Mouse (Mus musculus): ENCODE data around the gene Tbc1d22a. TPM values are rescaled to one million over a fixed set of nuclear protein-coding genes. Genes with fewer than 3 reads are reported as not detected.

Tbc1d22a gene
- total and polyA plus RNA-seq, 2 experiments from 2014 or later: 9.7 to 31.4 TPM

GRCm38 (mm10) chr15:86181941-86182439 lies 32.3 kb upstream of the Tbc1d22a start:
- TF ChIP-seq CTCF (IDR thresholded peaks at IDR 0.05; ENCODE audit: low read depth) (no peak), EP300 (IDR thresholded peaks at IDR 0.05; ENCODE audit: low read depth) (peak; percentile 49; the same call in 1 of the 2 replicates)
- ATAC-seq (ENCODE audit: insufficient read depth, low read depth) (no peak), DNase-seq (ENCODE audit: low spot score) (no peak)
- Histone ChIP-seq H3K4me2 (ENCODE audit: low read depth, low read length) (peak overlapping the region; percentile 38), H3K36me3 (replicated peaks; ENCODE audit: control insufficient read depth, insufficient read depth, low read length) (no peaks in the 10 kb centered on the region), H3K27me3 (ENCODE audit: control insufficient read depth, insufficient read depth, low read length) (no peaks in the 10 kb centered on the region), H3K4me1 (ENCODE audit: control insufficient read depth, insufficient read depth) (peaks cover 39% of the 10 kb centered on the region), H3K27ac (ENCODE audit: low read depth) (peak overlapping the region; percentile 78), H3K9ac (replicated peaks; ENCODE audit: low read depth, low read length) (no peak overlapping the region), H3K9me3 (replicated peaks; ENCODE audit: control insufficient read depth, low read length) (no peaks in the 10 kb centered on the region), H3K4me3 (ENCODE audit: low read depth, low read length) (no peak overlapping the region)
- WGBS: 12% methylated on average over 11 of the region's 11 CpGs

GRCm38 (mm10) chr15:86182646-86183045 lies 31.6 kb upstream of the Tbc1d22a start:
- peak overlapping the region; percentile 38 for H3K4me2 ChIP-seq (ENCODE audit: low read depth, low read length)
- WGBS: 19% methylated on average over 13 of the region's 13 CpGs
- H3K4me1 ChIP-seq (ENCODE audit: control insufficient read depth, insufficient read depth): peaks cover 38% of the 10 kb centered on the region
- H3K9me3 ChIP-seq (replicated peaks; ENCODE audit: control insufficient read depth, low read length): no peaks in the 10 kb centered on the region
- no peaks in the 10 kb centered on the region for H3K27me3 ChIP-seq (ENCODE audit: control insufficient read depth, insufficient read depth, low read length)
- DNase-seq (ENCODE audit: low spot score) (no peak), ATAC-seq (ENCODE audit: insufficient read depth, low read depth) (no peak)
- no peak overlapping the region; the same call in 1 of the 2 replicates for H3K9ac ChIP-seq (replicated peaks; ENCODE audit: low read depth, low read length)
- peak overlapping the region; percentile 78 for H3K27ac ChIP-seq (ENCODE audit: low read depth)
- TF ChIP-seq CTCF (IDR thresholded peaks at IDR 0.05; ENCODE audit: low read depth) (no peak), EP300 (IDR thresholded peaks at IDR 0.05; ENCODE audit: low read depth) (no peak)
- H3K4me3 ChIP-seq (ENCODE audit: low read depth, low read length): no peak overlapping the region
- no peaks in the 10 kb centered on the region for H3K36me3 ChIP-seq (replicated peaks; ENCODE audit: control insufficient read depth, insufficient read depth, low read length)

- Histone ChIP-seq H3K27ac (ENCODE audit: low read depth) (peak overlapping the region; percentile 78; the same call in 1 of the 2 replicates), H3K9ac (replicated peaks; ENCODE audit: low read depth, low read length) (no peak overlapping the region; the same call in 1 of the 2 replicates), H3K9me3 (replicated peaks; ENCODE audit: control insufficient read depth, low read length) (no peaks in the 10 kb centered on the region), H3K4me3 (ENCODE audit: low read depth, low read length) (peak overlapping the region; percentile 15; the same call in 1 of the 2 replicates), H3K4me2 (ENCODE audit: low read depth, low read length) (peak overlapping the region; percentile 85; the same call in 1 of the 2 replicates), H3K4me1 (ENCODE audit: control insufficient read depth, insufficient read depth) (peaks cover 39% of the 10 kb centered on the region), H3K36me3 (replicated peaks; ENCODE audit: control insufficient read depth, insufficient read depth, low read length) (no peaks in the 10 kb centered on the region), H3K27me3 (ENCODE audit: control insufficient read depth, insufficient read depth, low read length) (no peaks in the 10 kb centered on the region)
- 93% methylated on average over 8 of the region's 8 CpGs for WGBS
- DNase-seq (ENCODE audit: low spot score) (no peak), ATAC-seq (ENCODE audit: insufficient read depth, low read depth) (no peak)
- no peak for TF ChIP-seq CTCF (IDR thresholded peaks at IDR 0.05; ENCODE audit: low read depth)
- no peak for TF ChIP-seq EP300 (IDR thresholded peaks at IDR 0.05; ENCODE audit: low read depth)
These were observed 30.8 kb upstream of the Tbc1d22a start for GRCm38 (mm10) chr15:86183484-86183883.

- DNase-seq (ENCODE audit: low spot score): no peak
- Histone ChIP-seq H3K9me3 (replicated peaks; ENCODE audit: control insufficient read depth, low read length) (no peaks in the 10 kb centered on the region), H3K4me3 (ENCODE audit: low read depth, low read length) (peak overlapping the region; percentile 85), H3K36me3 (replicated peaks; ENCODE audit: control insufficient read depth, insufficient read depth, low read length) (no peaks in the 10 kb centered on the region), H3K9ac (replicated peaks; ENCODE audit: low read depth, low read length) (peak overlapping the region; percentile 92), H3K27ac (ENCODE audit: low read depth) (peak overlapping the region; percentile 96; the same call in 1 of the 2 replicates), H3K4me1 (ENCODE audit: control insufficient read depth, insufficient read depth) (peaks cover 45% of the 10 kb centered on the region), H3K4me2 (ENCODE audit: low read depth, low read length) (peak overlapping the region; percentile 85), H3K27me3 (ENCODE audit: control insufficient read depth, insufficient read depth, low read length) (no peaks in the 10 kb centered on the region)
- TF ChIP-seq CTCF (IDR thresholded peaks at IDR 0.05; ENCODE audit: low read depth): no peak
- no peak for TF ChIP-seq EP300 (IDR thresholded peaks at IDR 0.05; ENCODE audit: low read depth)
- ATAC-seq (ENCODE audit: insufficient read depth, low read depth): no peak
- WGBS: 50% methylated on average over 5 of the region's 5 CpGs
These were observed 30.2 kb upstream of the Tbc1d22a start for GRCm38 (mm10) chr15:86184071-86184470.

GRCm38 (mm10) chr15:86184851-86185688 lies 29.2 kb upstream of the Tbc1d22a start:
- Histone ChIP-seq H3K4me3 (ENCODE audit: low read depth, low read length) (peak overlapping the region; percentile 85), H3K9me3 (replicated peaks; ENCODE audit: control insufficient read depth, low read length) (no peaks in the 10 kb centered on the region), H3K36me3 (replicated peaks; ENCODE audit: control insufficient read depth, insufficient read depth, low read length) (no peaks in the 10 kb centered on the region), H3K27me3 (ENCODE audit: control insufficient read depth, insufficient read depth, low read length) (no peaks in the 10 kb centered on the region), H3K4me1 (ENCODE audit: control insufficient read depth, insufficient read depth) (peaks cover 53% of the 10 kb centered on the region), H3K9ac (replicated peaks; ENCODE audit: low read depth, low read length) (peak overlapping the region; percentile 92), H3K27ac (ENCODE audit: low read depth) (peak overlapping the region; percentile 96), H3K4me2 (ENCODE audit: low read depth, low read length) (peak overlapping the region; percentile 85)
- WGBS: under 1% methylated on average over 70 of the region's 70 CpGs
- ATAC-seq (ENCODE audit: insufficient read depth, low read depth) (peak; percentile 21), DNase-seq (ENCODE audit: low spot score) (no peak)
- TF ChIP-seq EP300 (IDR thresholded peaks at IDR 0.05; ENCODE audit: low read depth): no peak
- TF ChIP-seq CTCF (IDR thresholded peaks at IDR 0.05; ENCODE audit: low read depth): no peak

Data from heart, postnatal 0 days (tissue).